Comparison of ENCODE assay signal across 8 mouse cellular contexts in the genomic region with DNA sequence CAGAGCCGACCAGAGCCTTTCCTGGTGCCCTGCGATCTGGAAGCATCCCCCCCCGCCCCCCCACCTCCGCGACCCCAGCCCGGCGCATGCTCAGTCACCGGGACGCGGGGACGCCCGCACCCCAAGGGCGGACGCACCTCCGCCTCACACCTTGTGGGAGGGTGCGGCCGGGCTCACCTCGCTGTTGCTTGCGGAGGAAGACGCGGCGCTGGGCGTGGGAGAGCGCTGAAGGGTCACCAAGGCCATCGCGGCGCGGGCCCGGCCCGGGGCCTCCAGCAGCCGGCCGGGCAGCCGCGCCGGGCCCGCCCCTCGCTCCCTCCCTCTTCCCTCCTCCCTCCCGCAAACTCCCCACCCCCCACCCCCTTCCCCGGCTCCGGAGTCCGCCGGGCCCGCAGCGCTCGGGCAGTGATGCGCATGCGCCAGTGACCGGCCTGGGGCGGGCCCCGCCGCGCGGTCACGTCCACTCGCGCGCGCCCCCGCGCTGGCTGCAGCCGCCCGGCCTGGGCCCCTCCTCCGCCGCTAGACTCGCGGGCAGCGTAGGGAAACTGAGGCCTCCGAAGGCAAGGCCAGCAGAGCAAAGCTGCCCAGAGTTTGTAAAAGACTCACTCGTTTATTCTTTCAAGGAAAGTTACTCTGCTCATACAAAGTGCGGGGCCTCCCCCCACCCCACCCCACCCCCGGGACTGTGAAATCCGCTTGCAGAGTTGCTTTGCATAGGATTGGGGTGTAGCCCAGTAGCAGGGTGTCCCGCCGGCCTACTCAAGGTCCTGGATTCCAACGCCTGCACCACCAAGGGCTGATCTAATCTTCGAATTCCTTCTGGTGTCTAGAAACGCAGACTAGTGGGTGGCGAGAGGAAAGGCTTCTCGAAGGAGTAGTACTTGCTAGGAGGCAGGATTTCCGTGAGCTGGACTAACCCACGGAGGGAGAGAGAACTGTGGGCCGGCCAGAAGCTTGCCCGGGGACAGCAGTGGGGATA. TPM values are rescaled to one million over a fixed set of nuclear protein-coding genes. Genes with fewer than 3 reads are reported as not detected.
DNase-seq lines count a peak whose midpoint lies in the region; ATAC-seq and TF ChIP-seq lines count a peak whose summit lies in the region.

Gene Ssh1 (minus strand): TSS at position 408 of the 979 bp plus-strand sequence.

- H3ac ChIP-seq in myocyte (ENCODE audit: control insufficient read depth, insufficient read length) = peak within 1 kb of the TSS; percentile 87

- 0 out of 2 replicates have a peak, but pooled peaks have one; percentile 44 for TF ChIP-seq POLR2A in liver, adult 2 months (IDR thresholded peaks at IDR 0.05; ENCODE audit: extremely low read depth, insufficient read depth, low read length)
- TF ChIP-seq POLR2A in myocyte (IDR thresholded peaks at IDR 0.05; ENCODE audit: insufficient read length, low read depth) = peak; percentile 55

- peak; percentile 80 for DNase-seq in 3134 (ENCODE audit: extremely low read depth, insufficient read length, low spot score)
- DNase-seq in adrenal gland, postnatal 25 days = peak; percentile 95
- DNase-seq in heart, adult 9 months (ENCODE audit: low spot score in 2 of 2) = peak; percentile 91 to 92
- peak; percentile 58 for DNase-seq in liver, adult 2 months (ENCODE audit: extremely low read depth, low read depth, low spot score)
- DNase-seq in spleen, postnatal 4 days (ENCODE audit: low spot score in 2 of 2) = peak; percentile 81 to 94

- peak within 1 kb of the TSS; percentile 85 for H3K9ac ChIP-seq in embryonic facial prominence, embryonic 15.5 days
- peak within 1 kb of the TSS; percentile 90 for H3K9ac ChIP-seq in kidney, embryonic 14.5 days (ENCODE audit: low read depth, low read length)
- H3K9ac ChIP-seq in liver, adult 2 months (ENCODE audit: low read depth, low read length) = peak within 1 kb of the TSS; percentile 99

- under 1% methylated on average over 68 of the region's 83 CpGs for WGBS in embryonic facial prominence, embryonic 15.5 days
- 1% methylated on average over 56 of the region's 83 CpGs for WGBS in kidney, embryonic 14.5 days
- WGBS in liver, adult 2 months = 4% methylated on average over 66 of the region's 83 CpGs

- TF ChIP-seq CTCF in liver, adult 2 months (IDR thresholded peaks at IDR 0.05; ENCODE audit: low read depth, low read length) = no peak

- H3K36me3 ChIP-seq in embryonic facial prominence, embryonic 15.5 days = peaks cover 2% of the 10 kb centered on the region; the same call in 1 of the 2 replicates
- peaks cover 6% of the 10 kb centered on the region; the same call in 1 of the 2 replicates for H3K36me3 ChIP-seq in kidney, embryonic 14.5 days (ENCODE audit: control insufficient read depth, insufficient read depth, low read length)
- no peaks in the 10 kb centered on the region for H3K36me3 ChIP-seq in liver, adult 2 months (ENCODE audit: control insufficient read depth, insufficient read depth, low read length)
- H3K36me3 ChIP-seq in myocyte (ENCODE audit: control insufficient read depth, insufficient read depth) = no peaks in the 10 kb centered on the region

- H3K4me1 ChIP-seq in embryonic facial prominence, embryonic 15.5 days = peaks cover 38% of the 10 kb centered on the region
- H3K4me1 ChIP-seq in kidney, embryonic 14.5 days (ENCODE audit: control insufficient read depth, insufficient read depth, low read length) = peaks cover 23% of the 10 kb centered on the region; the same call in 1 of the 2 replicates
- peaks cover 10% of the 10 kb centered on the region for H3K4me1 ChIP-seq in liver, adult 2 months (ENCODE audit: control insufficient read depth, insufficient read depth, low read length)

- H3K9me3 ChIP-seq in embryonic facial prominence, embryonic 15.5 days (replicated peaks) = no peaks in the 10 kb centered on the region
- no peaks in the 10 kb centered on the region for H3K9me3 ChIP-seq in kidney, embryonic 14.5 days (ENCODE audit: control insufficient read depth, low read length)

- peak; percentile 90 for ATAC-seq in embryonic facial prominence, embryonic 15.5 days (ENCODE audit: insufficient number of reproducible peaks, low FRiP score, low TSS enrichment, low read depth)
- ATAC-seq in kidney, embryonic 14.5 days (ENCODE audit: low FRiP score, low TSS enrichment) = peak; percentile 87

- peak within 1 kb of the TSS; percentile 92 for H3K27ac ChIP-seq in embryonic facial prominence, embryonic 15.5 days (replicated peaks)
- peak within 1 kb of the TSS; percentile 86 for H3K27ac ChIP-seq in kidney, embryonic 14.5 days (ENCODE audit: low read depth, low read length)
- H3K27ac ChIP-seq in liver, adult 2 months (replicated peaks; ENCODE audit: insufficient read depth, low read depth, low read length) = peak within 1 kb of the TSS; percentile 74

- peaks cover 3% of the 10 kb centered on the region; the same call in 1 of the 2 replicates for H3K79me2 ChIP-seq in liver, adult 2 months (ENCODE audit: control insufficient read depth, insufficient read depth, low read length)
- peaks cover 9% of the 10 kb centered on the region for H3K79me2 ChIP-seq in myocyte (ENCODE audit: control insufficient read depth, insufficient read depth)

- peak within 1 kb of the TSS; percentile 70 for H3K4me2 ChIP-seq in embryonic facial prominence, embryonic 15.5 days (replicated peaks)
- H3K4me2 ChIP-seq in kidney, embryonic 14.5 days (replicated peaks; ENCODE audit: low read depth, low read length) = peak within 1 kb of the TSS; percentile 63
- peak within 1 kb of the TSS; percentile 99 for H3K4me2 ChIP-seq in myocyte (ENCODE audit: low read depth)

- H3K27me3 ChIP-seq in embryonic facial prominence, embryonic 15.5 days = no peaks in the 10 kb centered on the region
- no peaks in the 10 kb centered on the region for H3K27me3 ChIP-seq in kidney, embryonic 14.5 days (ENCODE audit: control insufficient read depth, insufficient read depth, low read length)
- no peaks in the 10 kb centered on the region for H3K27me3 ChIP-seq in liver, adult 2 months (ENCODE audit: control insufficient read depth, insufficient read depth, low read length)
- no peaks in the 10 kb centered on the region for H3K27me3 ChIP-seq in myocyte (ENCODE audit: control insufficient read depth, insufficient read depth, insufficient read length)

- H3K4me3 ChIP-seq in embryonic facial prominence, embryonic 15.5 days (replicated peaks) = peak within 1 kb of the TSS; percentile 82
- peak within 1 kb of the TSS; percentile 83 for H3K4me3 ChIP-seq in kidney, embryonic 14.5 days (ENCODE audit: low read length)
- H3K4me3 ChIP-seq in liver, adult 2 months (ENCODE audit: insufficient read depth, low read depth, low read length) = peak within 1 kb of the TSS; percentile 99
- H3K4me3 ChIP-seq in myocyte = peak within 1 kb of the TSS; percentile 53

TF ChIP-seq in myocyte, 11 proteins besides CTCF, POLR2A, EP300 and RAD21:
- no peak for TF ChIP-seq POLR2AphosphoS2 (IDR thresholded peaks at IDR 0.05; ENCODE audit: insufficient read length, low read depth)
- TF ChIP-seq MYOD1 (IDR thresholded peaks at IDR 0.05; ENCODE audit: control insufficient read depth in 1 of 3, insufficient read length in 2 of 3, low read depth in 2 of 3) = peak in 1 of 3 experiments; percentile 24

RNA-seq across cellular contexts. Expression of gene Ssh1, which starts in this region (rescaled TPM):
- 18.9 and 22.7 TPM in 2 replicates for total RNA-seq in adrenal gland, postnatal 25 days (2021)
- polyA plus RNA-seq in embryonic facial prominence, embryonic 15.5 days (2015; fragmentation: Nextera tagmentation; extraction: Ambion mirVana) = 10.7 and 12.8 TPM in 2 replicates
- polyA plus RNA-seq in kidney, embryonic 14.5 days (2014; fragmentation: Nextera tagmentation; extraction: Ambion mirVana) = 18.5 and 28.2 TPM in 2 replicates
- 1.6 and 3.3 TPM in 2 replicates for total RNA-seq in liver, adult 2 months (2014; rRNA removed)
- 5.0 and 5.5 TPM in 2 replicates for polyA plus RNA-seq in liver, adult 2 months (2012; rRNA removed)
- polyA plus RNA-seq in myocyte (2012; fragmentation: generic; extraction: Trizol) = 3.4 TPM

Comparison
In these comparisons a context has a peak if more than half of its experiments do, and no peak if none do; other contexts are left out.
1. Peak in every context shown above with its lines: DNase-seq, ATAC-seq, H3K4me3 ChIP-seq and H3K27ac ChIP-seq.